Mouse (Mus musculus) heart, adult 2 months (tissue): ENCODE measurements around the gene Gpr152. TPM values are rescaled to one million over a fixed set of nuclear protein-coding genes. Genes with fewer than 3 reads are reported as not detected.
A peak's percentile ranks its signal among the peaks of the same experiment; 100 is the strongest.

ENCODE experiments used
- DNase-seq, 2 experiments: peaks; one replicate each; pipeline ENCODE4 v3.0.0; 2021
- H3K27ac ChIP-seq: fragments of 200-600 bp; 2 replicates; pipeline ENCODE4 v1.8.1; 2022
- H3K27me3 ChIP-seq: fragments of 200-500 bp; 2 replicates; pipeline ENCODE4 v1.6.1; 2012; ENCODE audit warnings: mild to moderate bottlenecking, low read length, inconsistent platforms, mixed read lengths; ENCODE audit not compliant: control insufficient read depth, insufficient read depth
- H3K36me3 ChIP-seq: fragments of 200-500 bp; 2 replicates; pipeline ENCODE4 v1.6.1; 2012; ENCODE audit warnings: low read length, inconsistent platforms; ENCODE audit not compliant: control insufficient read depth, insufficient read depth
- H3K4me1 ChIP-seq: fragments of 200-500 bp; 2 replicates; pipeline ENCODE4 v1.6.1; 2011; ENCODE audit warnings: low read length; ENCODE audit not compliant: control insufficient read depth, insufficient read depth
- H3K4me3 ChIP-seq: fragments of 200-600 bp; 2 replicates; pipeline ENCODE4 v1.8.1; 2022
- H3K79me2 ChIP-seq: fragments of 200-500 bp; replicated peaks from 2 replicates; pipeline ENCODE4 v1.6.1; 2012; ENCODE audit warnings: mild to moderate bottlenecking, inconsistent platforms, low read length, moderate library complexity, mixed read lengths; ENCODE audit not compliant: control insufficient read depth, insufficient read depth
- H3K9ac ChIP-seq: fragments of 200-500 bp; 2 replicates; pipeline ENCODE4 v1.6.1; 2012; ENCODE audit warnings: low read depth, mild to moderate bottlenecking, control low read depth, inconsistent platforms, low read length, mixed read lengths
- CTCF ChIP-seq: fragments of 200-600 bp; IDR thresholded peaks from 2 replicates; pipeline ENCODE4 v1.8.1; 2022; ENCODE audit warnings: antibody characterized with exemption, mild to moderate bottlenecking, moderate library complexity
- EP300 ChIP-seq: fragments of 200-500 bp; IDR thresholded peaks from 2 replicates; pipeline ENCODE4 v1.6.1; 2011; ENCODE audit warnings: low read depth, low read length, control low read depth; ENCODE audit not compliant: insufficient read depth
- POLR2A ChIP-seq: fragments of 200-500 bp; IDR thresholded peaks from 2 replicates; pipeline ENCODE4 v1.6.1; 2011; ENCODE audit warnings: mild to moderate bottlenecking, low read depth, low read length, control low read depth; ENCODE audit not compliant: insufficient read depth
- WGBS: fragments of 180-500 bp; shearing (Covaris S2); methylation state at CpG from one replicate; pipeline ENCODE4 v1.1.7; 2018; 5-methylcytosine and 5-hydroxymethylcytosine counted together
- intact Hi-C: fragments of 180-260 bp; cut with DNase I; formaldehyde crosslinking; loops from one replicate; pipeline ENCODE4 v1.15.1; 2025
- polyA plus RNA-seq: library from polyadenylated mRNA; depleted of rRNA; stranded (reverse); fragments of >200 nt; gene quantifications from 2 replicates; pipeline ENCODE4 v1.2.3, GENCODE M21; 2012
- total RNA-seq, 2 experiments: library from RNA; stranded (reverse); gene quantifications; 2 replicates each; pipeline ENCODE4 v1.2.3; 2021

Gpr152 gene
- total and polyA plus RNA-seq, 3 experiments, result 0.05 to 0.12 TPM; not detected in 1

GRCm38 (mm10) chr19:4156771-4157170 is 17.2 kb downstream of the Gpr152 start:
- Histone ChIP-seq H3K79me2 (no peaks in the 10 kb centered on the region), H3K4me1 (peaks cover 3% of the 10 kb centered on the region; the same call in 1 of the 2 replicates), H3K9ac (no peak overlapping the region), H3K27me3 (no peaks in the 10 kb centered on the region), H3K27ac (no peak overlapping the region), H3K36me3 (no peaks in the 10 kb centered on the region), H3K4me3 (no peak overlapping the region)
- DNase-seq, result no peak
- 85% methylated on average over 12 of the region's 12 CpGs for WGBS
- TF ChIP-seq EP300, result no peak
- TF ChIP-seq CTCF, result no peak
- no peak for TF ChIP-seq POLR2A
- intact Hi-C loops, result no loop called here

GRCm38 (mm10) chr19:4159049-4159448 is 19.5 kb downstream of the Gpr152 start:
- H3K79me2 ChIP-seq, result no peaks in the 10 kb centered on the region
- H3K4me1 ChIP-seq, result peaks cover 4% of the 10 kb centered on the region; the same call in 1 of the 2 replicates
- H3K4me3 ChIP-seq, result no peak overlapping the region
- no peaks in the 10 kb centered on the region for H3K36me3 ChIP-seq
- H3K27ac ChIP-seq, result no peak overlapping the region
- no peak for DNase-seq
- no peaks in the 10 kb centered on the region for H3K27me3 ChIP-seq
- no peak overlapping the region for H3K9ac ChIP-seq
- intact Hi-C loops, result no loop called here
- WGBS, result 94% methylated on average over 8 of the region's 8 CpGs
- no peak for TF ChIP-seq EP300
- no peak for TF ChIP-seq CTCF
- TF ChIP-seq POLR2A, result no peak

- no peaks in the 10 kb centered on the region for H3K36me3 ChIP-seq
- no peaks in the 10 kb centered on the region for H3K27me3 ChIP-seq
- peak within 1 kb of the TSS; percentile 90 for H3K27ac ChIP-seq
- peak within 1 kb of the TSS; percentile 76 for H3K4me3 ChIP-seq
- peak; percentile 96 to 97 for DNase-seq
- no peak for TF ChIP-seq CTCF
- TF ChIP-seq POLR2A, result peak; percentile 83
- peak; percentile 88; the same call in 1 of the 2 replicates for TF ChIP-seq EP300
- 6% methylated on average over 42 of the region's 42 CpGs for WGBS
- intact Hi-C loops, result loop anchor here (2.0 kb wide), 2 partner anchors 14 to 36 kb away; partner anchors contain the start of gene Coro1b
- H3K9ac ChIP-seq, result peak within 1 kb of the TSS; percentile 63
- H3K79me2 ChIP-seq, result no peaks in the 10 kb centered on the region
- H3K4me1 ChIP-seq, result peaks cover 3% of the 10 kb centered on the region
Observed at GRCm38 (mm10) chr19:4162646-4163542, 23.3 kb downstream of the Gpr152 start, which contains the start of gene Rps6kb2. Gene Rps6kb2 (minus strand): TSS chr19:4163354.

- no peaks in the 10 kb centered on the region for H3K36me3 ChIP-seq
- no peaks in the 10 kb centered on the region for H3K79me2 ChIP-seq
- H3K4me3 ChIP-seq, result peak overlapping the region; percentile 76
- TF ChIP-seq EP300 (no peak), CTCF (no peak), POLR2A (no peak)
- WGBS, result 25% methylated on average over 4 of the region's 4 CpGs
- H3K9ac ChIP-seq, result no peak overlapping the region
- intact Hi-C loops, result loop anchor here (2.0 kb wide), 2 partner anchors 15 to 37 kb away; partner anchors contain the start of gene Coro1b
- no peak for DNase-seq
- peaks cover 3% of the 10 kb centered on the region for H3K4me1 ChIP-seq
- H3K27ac ChIP-seq, result peak overlapping the region; percentile 90
- H3K27me3 ChIP-seq, result no peaks in the 10 kb centered on the region
Observed at GRCm38 (mm10) chr19:4163543-4163887, 23.9 kb downstream of the Gpr152 start.

- intact Hi-C loops, result no loop called here
- 81% methylated on average over 3 of the region's 3 CpGs for WGBS
- Histone ChIP-seq H3K27ac (no peak overlapping the region), H3K4me3 (no peak overlapping the region), H3K79me2 (no peaks in the 10 kb centered on the region), H3K36me3 (no peaks in the 10 kb centered on the region), H3K27me3 (no peaks in the 10 kb centered on the region), H3K9ac (no peak overlapping the region), H3K4me1 (peaks cover 3% of the 10 kb centered on the region)
- TF ChIP-seq POLR2A (no peak), CTCF (no peak), EP300 (no peak)
- no peak for DNase-seq
Observed at GRCm38 (mm10) chr19:4164100-4164499, 24.5 kb downstream of the Gpr152 start.

- intact Hi-C loops, result no loop called here
- H3K4me3 ChIP-seq, result no peak overlapping the region
- TF ChIP-seq EP300 (no peak), POLR2A (no peak), CTCF (no peak)
- 54% methylated on average over 2 of the region's 2 CpGs for WGBS
- H3K27ac ChIP-seq, result no peak overlapping the region
- no peak overlapping the region for H3K9ac ChIP-seq
- no peak for DNase-seq
- peaks cover 3% of the 10 kb centered on the region for H3K4me1 ChIP-seq
- no peaks in the 10 kb centered on the region for H3K36me3 ChIP-seq
- H3K79me2 ChIP-seq, result no peaks in the 10 kb centered on the region
- H3K27me3 ChIP-seq, result no peaks in the 10 kb centered on the region
Observed at GRCm38 (mm10) chr19:4164721-4165120, 25.1 kb downstream of the Gpr152 start.
